Mouse (Mus musculus): ENCODE data around the gene Gpr143. TPM values are rescaled to one million over a fixed set of nuclear protein-coding genes. Genes with fewer than 3 reads are reported as not detected.
"Not testable (repeated sequence)": the region's sequence is repeated elsewhere in the genome, so short reads cannot be mapped to it uniquely, and the experiment has no call there.

Gpr143 gene
- total RNA-seq, 1 experiment from 2014 or later = not detected

DNA sequence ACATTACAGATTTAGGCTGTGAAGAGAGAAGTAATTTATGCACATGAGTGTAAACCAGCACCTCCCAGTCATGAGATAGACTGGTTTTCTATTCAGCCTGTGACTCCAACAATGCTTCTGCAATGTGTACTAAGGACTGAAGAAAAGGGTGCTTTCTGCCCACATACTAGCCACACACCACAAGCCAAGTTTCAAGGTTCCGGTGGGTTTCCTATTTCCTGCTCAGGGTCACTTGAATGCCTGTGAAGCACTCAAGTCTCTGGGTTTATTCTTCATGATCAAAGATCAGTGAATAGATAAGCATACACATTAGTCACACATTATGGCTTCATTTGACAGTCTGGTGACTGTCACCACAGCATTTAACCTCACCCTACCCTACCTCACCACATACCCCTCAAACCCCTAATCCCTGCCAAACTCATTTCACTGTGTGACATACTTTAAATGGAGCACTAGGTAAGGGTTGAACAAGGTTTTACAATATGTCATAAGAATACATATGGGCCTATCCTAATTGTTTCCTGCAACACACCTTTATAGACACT lies 49.4 kb downstream of the Gpr143 start:
- ATAC-seq (replicated peaks in 1 of 2; ENCODE audit: insufficient read depth in 1 of 2, low FRiP score in 2 of 2, low TSS enrichment in 1 of 2, low read depth in 1 of 2, poor library complexity in 2 of 2, severe bottlenecking in 2 of 2) = peak; percentile 83 to 89

- not testable (repeated sequence) for ATAC-seq (replicated peaks in 1 of 2; ENCODE audit: insufficient read depth in 1 of 2, low FRiP score in 2 of 2, low TSS enrichment in 1 of 2, low read depth in 1 of 2, poor library complexity in 2 of 2, severe bottlenecking in 2 of 2)
Observed at GRCm38 (mm10) chrX:152834940-152835339, 53.2 kb downstream of the Gpr143 start.

DNA sequence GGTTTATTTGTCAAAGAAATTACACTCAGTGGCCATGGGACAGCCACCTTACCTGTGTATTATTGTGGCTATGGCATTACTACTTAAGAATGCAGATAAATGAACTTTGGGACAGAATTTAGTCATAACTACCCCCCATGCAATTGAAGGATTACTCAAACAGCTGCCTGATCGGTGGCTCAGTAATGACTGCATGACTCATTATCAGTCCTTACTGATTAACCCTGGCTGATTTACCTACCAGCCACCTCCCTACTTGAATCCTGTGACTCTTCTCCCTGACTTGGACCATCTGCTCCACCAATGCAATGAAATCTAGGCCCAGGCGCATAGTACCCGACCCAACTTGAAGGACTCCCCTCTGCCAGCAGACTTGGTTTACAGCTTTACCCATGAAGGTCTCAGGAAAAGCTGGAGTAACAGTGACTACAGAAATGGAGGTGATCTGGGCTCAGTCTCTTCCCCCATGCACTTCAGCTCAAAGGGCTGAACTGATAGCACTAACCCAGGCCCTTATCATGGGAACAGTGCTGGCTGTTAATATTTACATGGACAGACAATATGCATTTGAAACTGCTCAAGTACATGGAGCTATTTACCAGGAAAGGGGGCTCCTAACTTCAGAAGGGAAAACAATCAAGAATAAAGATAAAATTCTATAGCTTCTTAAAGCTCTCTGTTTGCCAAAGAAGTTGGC lies 73.5 kb downstream of the Gpr143 start:
- no peak for ATAC-seq (replicated peaks in 1 of 2; ENCODE audit: insufficient read depth in 1 of 2, low FRiP score in 2 of 2, low TSS enrichment in 1 of 2, low read depth in 1 of 2, poor library complexity in 2 of 2, severe bottlenecking in 2 of 2)

Other genes with a start within 250 kb of the Gpr143 start
- gene Cldn34a, start 218.6 kb upstream of the Gpr143 start, total RNA-seq (2017) = not detected in 2 replicates
- not detected in 2 replicates for gene Shroom2, start 12.5 kb upstream of the Gpr143 start, total RNA-seq (2017)
- gene Usp51, start 224.5 kb downstream of the Gpr143 start, total RNA-seq (2017) = 0.13 TPM in 1 of 2 replicates, not detected in the other

Measured in hematopoietic stem cell, adult 5-6 weeks (primary cell).